Mouse (Mus musculus) left cerebral cortex, postnatal 14 days (tissue): ENCODE results near the gene Ahsg. TPM values are rescaled to one million over a fixed set of nuclear protein-coding genes. Genes with fewer than 3 reads are reported as not detected.

Experiments used
- DNase-seq, 2 experiments: peaks; one replicate each; pipeline ENCODE4 v3.0.0; 2021 to 2022; ENCODE audit warnings: low spot score in 2 of 2, mixed read lengths in 1 of 2
- intact Hi-C: fragments of 180-260 bp; cut with DNase I; formaldehyde crosslinking; loops from one replicate; pipeline ENCODE4 v1.15.1; 2025
- total RNA-seq, 2 experiments: library from RNA; stranded (reverse); gene quantifications; 2 replicates each; pipeline ENCODE4 v1.2.3; 2021

Gene Ahsg
- total RNA-seq, 2 experiments from 2014 or later: not detected

- intact Hi-C loops: no loop called here
- no peak for DNase-seq
Observed at GRCm38 (mm10) chr16:22881487-22881886, 9.6 kb upstream of the Ahsg start.

GRCm38 (mm10) chr16:22883441-22883840, 7.6 kb upstream of the Ahsg start:
- intact Hi-C loops: no loop called here
- DNase-seq: no peak

- intact Hi-C loops: no loop called here
- no peak for DNase-seq
Observed at GRCm38 (mm10) chr16:22885356-22885755, 5.7 kb upstream of the Ahsg start.

- DNase-seq: no peak
- intact Hi-C loops: no loop called here
Observed at GRCm38 (mm10) chr16:22886726-22887125, 4.4 kb upstream of the Ahsg start.

GRCm38 (mm10) chr16:22888835-22889234, 2.2 kb upstream of the Ahsg start:
- no peak for DNase-seq
- intact Hi-C loops: no loop called here

GRCm38 (mm10) chr16:22889716-22890115, 1.4 kb upstream of the Ahsg start:
- no peak for DNase-seq
- intact Hi-C loops: no loop called here

- intact Hi-C loops: no loop called here
- DNase-seq: no peak
Observed at GRCm38 (mm10) chr16:22891733-22892154, 667 bp downstream of the Ahsg start.

- intact Hi-C loops: no loop called here
- no peak for DNase-seq
Observed at GRCm38 (mm10) chr16:22894095-22894494, 3.0 kb downstream of the Ahsg start.

- intact Hi-C loops: no loop called here
- DNase-seq: no peak
Observed at GRCm38 (mm10) chr16:22896618-22897017, 5.5 kb downstream of the Ahsg start.

- no peak for DNase-seq
- intact Hi-C loops: no loop called here
Observed at GRCm38 (mm10) chr16:22899346-22899745, 8.3 kb downstream of the Ahsg start.

- DNase-seq: no peak
- intact Hi-C loops: no loop called here
Observed at GRCm38 (mm10) chr16:22899866-22900570, 8.9 kb downstream of the Ahsg start.

- intact Hi-C loops: no loop called here
- DNase-seq: no peak
Observed at GRCm38 (mm10) chr16:22901326-22901725, 10.2 kb downstream of the Ahsg start.

- intact Hi-C loops: no loop called here
- DNase-seq: no peak
Observed at GRCm38 (mm10) chr16:22909290-22909689, 18.2 kb downstream of the Ahsg start.

- intact Hi-C loops: no loop called here
- peak in 1 of 2 experiments; percentile 13 for DNase-seq
Observed at GRCm38 (mm10) chr16:22911986-22912385, 20.9 kb downstream of the Ahsg start.

GRCm38 (mm10) chr16:22912886-22913285, 21.8 kb downstream of the Ahsg start:
- intact Hi-C loops: no loop called here
- DNase-seq: peak in 1 of 2 experiments; percentile 26

- intact Hi-C loops: no loop called here
Observed at GRCm38 (mm10) chr16:22914276-22914675, 23.2 kb downstream of the Ahsg start.

GRCm38 (mm10) chr16:22918034-22918433, 27.0 kb downstream of the Ahsg start, which contains the start of gene Fetub:
Fetub (plus strand) TSS chr16:22918334.
- no peak for DNase-seq
- intact Hi-C loops: no loop called here

More at GRCm38 (mm10) chr16:22914276-22914675, 23.2 kb downstream of the Ahsg start:
- no peak for DNase-seq

GRCm38 (mm10) chr16:22918664-22919312, 27.7 kb downstream of the Ahsg start:
- intact Hi-C loops: no loop called here
- DNase-seq: no peak

GRCm38 (mm10) chr16:22919971-22920854, 29.1 kb downstream of the Ahsg start:
- intact Hi-C loops: no loop called here
- DNase-seq: no peak

GRCm38 (mm10) chr16:22921761-22922160, 30.7 kb downstream of the Ahsg start:
- intact Hi-C loops: no loop called here

More at GRCm38 (mm10) chr16:22921761-22922160, 30.7 kb downstream of the Ahsg start:
- DNase-seq: no peak
